Mouse (Mus musculus) spleen, adult 2 months (tissue): ENCODE measurements at regions not wholly inside any gene's neighbourhood (a gene's known extent, or its start where the extent isn't known, plus 50 kb on each side); places are given as distances from the start of the nearest gene placed in this dataset.

Experiments used
- DNase-seq, 2 experiments: peaks; one replicate each; pipeline versions ENCODE4 v3.0.0 to v3.0.0-alpha.2; 2012 to 2021; ENCODE audit warnings: low spot score in 2 of 2, low read depth in 1 of 2
- H3K27ac ChIP-seq: fragments of 200-500 bp; 2 replicates; pipeline ENCODE4 v1.5.1; 2012; ENCODE audit warnings: low read length, inconsistent platforms; ENCODE audit not compliant: insufficient read depth
- H3K27me3 ChIP-seq: fragments of 200-500 bp; 2 replicates; pipeline ENCODE4 v1.6.1; 2012; ENCODE audit warnings: mild to moderate bottlenecking, moderate library complexity, low read length, inconsistent platforms; ENCODE audit not compliant: control insufficient read depth, insufficient read depth
- H3K36me3 ChIP-seq: fragments of 200-500 bp; 2 replicates; pipeline ENCODE4 v1.6.1; 2012; ENCODE audit warnings: mild to moderate bottlenecking, low read length, inconsistent platforms; ENCODE audit not compliant: control insufficient read depth, insufficient read depth
- H3K4me1 ChIP-seq: fragments of 200-500 bp; 2 replicates; pipeline ENCODE4 v1.6.1; 2011; ENCODE audit warnings: inconsistent platforms; ENCODE audit not compliant: control insufficient read depth, insufficient read depth, insufficient read length
- H3K4me3 ChIP-seq: fragments of 200-500 bp; 2 replicates; pipeline ENCODE4 v1.5.1; 2011; ENCODE audit warnings: mild to moderate bottlenecking, inconsistent platforms; ENCODE audit not compliant: insufficient read depth, insufficient read length; ENCODE audit errors: extremely low read depth
- CTCF ChIP-seq: fragments of 200-500 bp; IDR thresholded peaks from 2 replicates; pipeline ENCODE4 v1.5.1; 2011; ENCODE audit warnings: mild to moderate bottlenecking, inconsistent platforms; ENCODE audit not compliant: insufficient read depth, insufficient read length, insufficient replicate concordance; ENCODE audit errors: extremely low read depth
- POLR2A ChIP-seq: fragments of 200-500 bp; IDR thresholded peaks from 2 replicates; pipeline ENCODE4 v1.6.1; 2011; ENCODE audit warnings: low read depth, low read length, inconsistent platforms
- WGBS: fragments of 180-500 bp; shearing (Covaris S2); methylation state at CpG from one replicate; pipeline ENCODE4 v1.1.7; 2018; 5-methylcytosine and 5-hydroxymethylcytosine counted together

DNA sequence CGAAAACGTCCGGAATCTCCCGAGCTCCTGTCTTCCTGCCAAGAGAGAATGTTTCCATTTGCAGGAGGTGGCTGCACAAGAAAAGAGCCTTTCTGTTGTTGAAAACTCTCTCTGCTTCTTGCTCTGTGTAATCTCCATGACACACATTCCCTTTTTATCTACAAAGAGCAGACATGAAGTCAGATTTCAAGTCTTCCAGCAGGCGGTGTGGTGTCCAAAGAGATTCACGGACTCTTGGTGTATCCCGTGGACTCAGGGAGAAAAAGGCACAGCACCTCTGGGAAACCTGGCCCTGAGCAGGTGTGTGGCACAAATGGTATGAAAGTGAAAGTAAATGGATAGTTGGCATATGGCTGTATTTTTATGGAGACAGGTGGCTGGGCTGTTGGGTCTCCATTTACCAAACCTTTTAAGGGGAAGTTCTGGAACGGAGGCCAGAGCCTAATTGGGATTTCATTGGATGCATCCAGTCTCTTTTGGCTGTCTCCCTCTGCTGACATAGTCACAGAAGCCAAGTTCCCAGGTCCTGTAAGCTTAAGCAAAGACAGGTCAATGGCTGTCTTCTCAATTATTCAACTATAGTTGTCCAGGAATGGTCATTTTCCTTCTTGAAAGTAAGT lies 549.4 kb upstream of the Cdh5 start:
- Histone ChIP-seq H3K27me3 (no peaks in the 10 kb centered on the region), H3K4me1 (no peaks in the 10 kb centered on the region), H3K4me3 (no peak overlapping the region), H3K27ac (no peak overlapping the region), H3K36me3 (no peaks in the 10 kb centered on the region)
- no peak for TF ChIP-seq POLR2A
- TF ChIP-seq CTCF: no peak
- no peak for DNase-seq
- 91% methylated on average over 8 of the region's 8 CpGs for WGBS

DNA sequence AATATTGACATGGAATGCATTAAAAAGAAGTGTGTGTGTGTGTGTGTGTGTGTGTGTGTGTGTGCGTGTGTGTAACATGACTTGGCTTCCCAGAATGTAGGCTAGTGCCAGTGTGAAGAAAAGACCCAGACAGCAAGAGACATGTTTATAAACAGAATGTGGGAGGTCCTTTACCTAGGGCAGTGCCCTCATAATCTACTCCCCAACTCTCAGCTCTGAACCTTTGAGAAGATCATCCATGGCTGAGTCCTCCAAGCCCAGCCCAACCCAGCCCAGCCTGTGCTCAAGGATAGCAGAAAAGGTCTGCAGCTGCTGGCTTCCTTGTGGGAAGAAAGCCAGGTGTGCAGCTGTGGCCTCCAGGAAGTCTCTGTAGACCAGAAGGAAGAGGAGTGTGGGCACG lies 539.8 kb upstream of the Cdh5 start:
- DNase-seq: no peak
- 69% methylated on average over 2 of the region's 2 CpGs for WGBS
- Histone ChIP-seq H3K4me1 (no peaks in the 10 kb centered on the region), H3K36me3 (no peaks in the 10 kb centered on the region), H3K27me3 (no peaks in the 10 kb centered on the region), H3K4me3 (no peak overlapping the region), H3K27ac (no peak overlapping the region)
- TF ChIP-seq CTCF (no peak), POLR2A (no peak)

DNA sequence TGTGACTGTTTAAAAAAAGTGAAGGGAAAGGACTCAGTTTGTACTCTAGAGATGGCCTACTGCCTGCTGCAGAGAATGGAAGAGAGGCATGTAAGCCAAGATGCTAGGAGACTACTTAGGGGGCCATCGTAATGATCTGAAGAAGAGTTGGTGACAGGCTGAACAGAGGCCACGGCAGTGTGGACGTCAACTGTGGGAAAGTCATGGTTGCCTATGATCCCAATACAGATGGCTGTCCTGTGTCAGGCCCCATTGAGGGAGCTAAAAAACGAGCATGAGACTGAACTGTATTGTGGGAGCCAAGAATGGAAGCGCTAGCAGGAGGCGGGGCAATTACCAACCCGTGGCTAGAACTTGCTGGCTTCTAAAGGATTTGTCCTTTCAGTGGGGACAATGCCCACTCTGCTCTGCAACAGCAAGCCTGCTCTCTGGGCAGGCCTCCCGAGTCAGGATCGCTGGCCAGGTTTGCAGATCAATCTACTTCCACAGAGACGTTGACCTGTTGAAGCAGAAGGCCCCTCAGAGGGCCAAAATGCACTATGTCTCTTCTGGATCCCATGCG lies 530.5 kb upstream of the Cdh5 start:
- TF ChIP-seq POLR2A: no peak
- TF ChIP-seq CTCF: no peak
- DNase-seq: no peak
- no peaks in the 10 kb centered on the region for H3K4me1 ChIP-seq

DNA sequence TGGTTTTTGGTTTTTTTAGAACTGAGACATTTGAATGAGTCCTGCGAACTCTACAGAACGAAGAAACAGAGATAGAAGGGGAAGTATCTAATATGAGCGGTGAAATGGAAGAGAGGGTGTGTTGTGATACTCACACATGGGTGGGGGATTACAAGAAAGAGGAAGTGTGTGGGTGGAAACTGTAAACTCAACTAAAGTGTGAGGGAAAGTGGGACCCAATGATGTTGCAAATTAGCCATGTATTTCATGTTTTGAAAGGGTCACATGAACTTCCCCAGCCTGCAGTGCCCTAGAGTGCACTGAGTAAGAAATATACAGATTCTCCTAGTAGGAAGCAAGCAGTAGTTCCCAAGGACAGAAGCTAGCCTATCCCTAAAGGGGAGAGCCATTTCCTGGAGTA lies 524.3 kb upstream of the Cdh5 start:
- H3K27ac ChIP-seq: no peak overlapping the region
- no peak for TF ChIP-seq POLR2A
- H3K4me3 ChIP-seq: no peak overlapping the region
- H3K27me3 ChIP-seq: no peaks in the 10 kb centered on the region
- H3K4me1 ChIP-seq: no peaks in the 10 kb centered on the region
- WGBS: 11% methylated on average over 3 of the region's 3 CpGs
- DNase-seq: no peak
- H3K36me3 ChIP-seq: no peaks in the 10 kb centered on the region

More for the DNA sequence above, 530.5 kb upstream of the Cdh5 start:
- 85% methylated on average over 11 of the region's 11 CpGs for WGBS
- H3K27me3 ChIP-seq: no peaks in the 10 kb centered on the region
- no peaks in the 10 kb centered on the region for H3K36me3 ChIP-seq
- no peak overlapping the region for H3K27ac ChIP-seq
- no peak overlapping the region for H3K4me3 ChIP-seq

DNA sequence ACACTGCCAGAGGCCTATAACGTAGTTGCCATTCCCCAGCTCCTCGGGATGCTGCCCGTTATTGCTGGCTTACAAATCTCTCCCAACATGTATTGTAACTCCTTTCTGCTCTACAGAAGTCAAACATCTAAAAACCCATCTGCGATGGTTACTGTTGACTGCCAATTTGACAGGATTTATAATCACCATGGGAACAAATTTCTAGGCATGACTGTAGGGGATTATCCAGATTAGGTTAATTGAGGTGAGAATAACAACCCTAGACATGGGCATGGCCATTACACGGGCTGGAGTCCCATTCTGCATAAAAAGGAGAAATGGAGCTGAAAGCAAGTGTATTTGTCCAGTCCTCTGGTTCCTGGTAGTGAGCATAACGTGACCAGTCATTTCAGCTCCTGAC lies 523.4 kb upstream of the Cdh5 start:
- H3K27me3 ChIP-seq: no peaks in the 10 kb centered on the region
- TF ChIP-seq POLR2A (no peak), CTCF (no peak)
- no peaks in the 10 kb centered on the region for H3K4me1 ChIP-seq
- 86% methylated on average over 6 of the region's 6 CpGs for WGBS
- no peak overlapping the region for H3K27ac ChIP-seq
- no peaks in the 10 kb centered on the region for H3K36me3 ChIP-seq
- no peak for DNase-seq
- no peak overlapping the region for H3K4me3 ChIP-seq

DNA sequence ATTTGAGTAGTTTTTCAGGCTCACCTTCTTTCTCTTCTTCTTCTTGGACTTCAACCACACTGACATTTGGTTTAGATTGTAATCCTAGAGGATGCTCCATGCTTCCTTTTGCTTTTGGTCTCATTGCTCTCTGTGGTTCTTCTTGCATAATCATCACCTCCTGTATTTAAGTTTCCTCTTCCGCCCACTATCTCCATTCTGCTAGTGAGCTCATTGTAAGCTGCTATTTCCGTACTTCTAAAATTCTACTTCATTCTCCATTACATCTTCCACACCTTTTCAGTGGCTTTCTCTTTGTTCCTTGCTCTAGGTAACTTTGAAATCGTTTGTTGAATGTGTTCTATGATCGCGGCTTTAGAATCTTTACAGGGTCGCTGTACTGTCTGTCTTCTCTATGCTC lies 493.1 kb upstream of the Cdh5 start:
- H3K4me1 ChIP-seq: no peaks in the 10 kb centered on the region
- H3K4me3 ChIP-seq: no peak overlapping the region
- H3K27me3 ChIP-seq: no peaks in the 10 kb centered on the region
- WGBS: 89% methylated on average over 6 of the region's 6 CpGs
- TF ChIP-seq CTCF: no peak
- DNase-seq: no peak
- no peak overlapping the region for H3K27ac ChIP-seq
- no peaks in the 10 kb centered on the region for H3K36me3 ChIP-seq

DNA sequence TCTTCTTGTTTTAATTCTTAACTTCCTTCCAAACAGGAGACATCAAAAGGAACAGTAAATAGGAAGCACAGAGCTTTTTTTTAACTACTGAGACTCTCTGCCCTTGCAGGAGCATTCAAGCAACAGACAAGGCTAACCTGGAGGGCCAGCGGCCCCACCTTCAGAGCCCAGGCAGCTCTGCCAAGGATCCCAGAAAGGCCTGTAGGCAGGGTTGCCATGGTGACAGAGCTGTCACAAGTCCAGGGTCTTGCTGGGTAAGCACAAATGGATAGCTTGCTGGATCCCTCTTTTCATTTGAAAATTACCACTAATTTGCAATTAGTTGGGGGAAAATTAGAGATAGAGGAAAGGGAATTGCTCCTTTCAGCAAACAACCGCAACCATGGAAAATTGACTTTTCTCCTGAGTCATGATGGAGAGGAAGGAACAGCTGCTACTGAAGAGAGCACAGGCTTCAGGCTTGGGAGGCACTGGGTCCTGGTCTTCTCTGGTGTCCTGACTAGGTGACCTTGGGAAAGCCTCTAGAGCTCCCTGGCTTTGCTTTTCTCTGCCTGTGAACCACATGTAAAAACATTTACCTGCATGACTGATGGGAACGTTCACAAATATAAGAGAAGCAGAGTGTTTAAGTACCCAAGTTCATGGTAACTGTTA lies 477.5 kb upstream of the Cdh5 start:
- 71% methylated on average over 3 of the region's 3 CpGs for WGBS
- Histone ChIP-seq H3K4me1 (no peaks in the 10 kb centered on the region), H3K27ac (no peak overlapping the region), H3K36me3 (no peaks in the 10 kb centered on the region), H3K4me3 (no peak overlapping the region), H3K27me3 (no peaks in the 10 kb centered on the region)
- no peak for DNase-seq
- no peak for TF ChIP-seq CTCF
- TF ChIP-seq POLR2A: no peak
